Mouse (Mus musculus) intestine, postnatal 0 days (tissue): ENCODE data around the gene Pold1. TPM values are rescaled to one million over a fixed set of nuclear protein-coding genes. Genes with fewer than 3 reads are reported as not detected.
A peak's percentile ranks its signal among the peaks of the same experiment; 100 is the strongest.

ENCODE experiments used
- ATAC-seq: fragments of 200-750 bp; cut with Nextera tagmentation; 2 replicates; pipeline ENCODE4 v1.8.0; 2017; ENCODE audit warnings: mild to moderate bottlenecking, moderate TSS enrichment, moderate library complexity
- H3K27ac ChIP-seq: fragments of 300-500 bp; sonication (generic); 2 replicates; pipeline ENCODE4 v1.5.1; 2014; ENCODE audit warnings: mild to moderate bottlenecking, low read depth, low read length, moderate library complexity
- H3K27me3 ChIP-seq: fragments of 300-500 bp; sonication (generic); replicated peaks from 2 replicates; pipeline ENCODE4 v1.6.1; 2014; ENCODE audit warnings: low read length, mixed read lengths; ENCODE audit not compliant: control insufficient read depth, insufficient read depth
- H3K36me3 ChIP-seq: fragments of 300-500 bp; sonication (generic); 2 replicates; pipeline ENCODE4 v1.6.1; 2014; ENCODE audit warnings: mild to moderate bottlenecking, moderate library complexity; ENCODE audit not compliant: control insufficient read depth, insufficient read depth
- H3K4me1 ChIP-seq: fragments of 300-500 bp; sonication (generic); replicated peaks from 2 replicates; pipeline ENCODE4 v1.6.1; 2014; ENCODE audit warnings: antibody characterized with exemption, low read length, mixed read lengths; ENCODE audit not compliant: control insufficient read depth, insufficient read depth
- H3K4me2 ChIP-seq: fragments of 300-500 bp; sonication (generic); replicated peaks from 2 replicates; pipeline ENCODE4 v1.6.1; 2014; ENCODE audit warnings: low read depth, mild to moderate bottlenecking, moderate library complexity
- H3K4me3 ChIP-seq: fragments of 300-500 bp; sonication (generic); 2 replicates; pipeline ENCODE4 v1.5.1; 2014; ENCODE audit warnings: low read depth, low read length
- H3K9ac ChIP-seq: fragments of 300-500 bp; sonication (generic); 2 replicates; pipeline ENCODE4 v1.6.1; 2014; ENCODE audit warnings: mild to moderate bottlenecking, low read depth, low read length
- H3K9me3 ChIP-seq: fragments of 300-500 bp; sonication (generic); 2 replicates; pipeline ENCODE4 v1.6.1; 2016; ENCODE audit warnings: mixed run types; ENCODE audit not compliant: control insufficient read depth
- CTCF ChIP-seq: sonication (generic); IDR thresholded peaks from 2 replicates; pipeline ENCODE4 v1.5.1; 2016; ENCODE audit warnings: low read depth, mild to moderate bottlenecking, control low read depth, antibody characterized with exemption, moderate library complexity
- whole genome bisulfite sequencing: fragments of 180-500 bp; shearing (Covaris S2); extraction: QIAGEN DNeasy Blood & Tissue Kit; methylation state at CpG from one replicate; pipeline ENCODE4 v1.1.7; 2014; 5-methylcytosine and 5-hydroxymethylcytosine counted together
- polyA plus RNA-seq: library from polyadenylated mRNA; unstranded; fragments of >200 nt; fragmentation: Nextera tagmentation; extraction: Ambion mirVana; gene quantifications from 2 replicates; pipeline ENCODE4 v1.2.1, GENCODE M21; 2015

Gene Pold1
- polyA plus RNA-seq, 1 experiment from 2014 or later = 16.8 TPM

GRCm38 (mm10) chr7:44589149-44589548 is 40.5 kb upstream of the Pold1 start:
- Histone ChIP-seq H3K4me2 (peak overlapping the region; percentile 73), H3K9me3 (no peaks in the 10 kb centered on the region), H3K36me3 (no peaks in the 10 kb centered on the region), H3K4me3 (peak overlapping the region; percentile 43), H3K27ac (no peak overlapping the region), H3K27me3 (peaks cover 78% of the 10 kb centered on the region), H3K9ac (no peak overlapping the region), H3K4me1 (peaks cover 4% of the 10 kb centered on the region; the same call in 1 of the 2 replicates)
- no peak for ATAC-seq
- 0% methylated on average over 24 of the region's 33 CpGs for WGBS
- peak; percentile 14; the same call in 1 of the 2 replicates for TF ChIP-seq CTCF

- Histone ChIP-seq H3K4me3 (peak overlapping the region; percentile 43; the same call in 1 of the 2 replicates), H3K4me1 (peaks cover 4% of the 10 kb centered on the region; the same call in 1 of the 2 replicates), H3K9ac (no peak overlapping the region), H3K27ac (no peak overlapping the region), H3K4me2 (peak overlapping the region; percentile 73), H3K36me3 (no peaks in the 10 kb centered on the region), H3K9me3 (no peaks in the 10 kb centered on the region), H3K27me3 (peaks cover 74% of the 10 kb centered on the region)
- 9% methylated on average over 12 of the region's 12 CpGs for WGBS
- ATAC-seq = no peak
- TF ChIP-seq CTCF = no peak
These were observed 39.7 kb upstream of the Pold1 start for GRCm38 (mm10) chr7:44588338-44588737.

- H3K9me3 ChIP-seq = no peaks in the 10 kb centered on the region
- H3K27ac ChIP-seq = no peak overlapping the region
- H3K9ac ChIP-seq = no peak overlapping the region
- H3K27me3 ChIP-seq = peaks cover 68% of the 10 kb centered on the region
- no peaks in the 10 kb centered on the region for H3K36me3 ChIP-seq
- H3K4me2 ChIP-seq = no peak overlapping the region
- ATAC-seq = no peak
- WGBS = 38% methylated on average over 6 of the region's 6 CpGs
- H3K4me1 ChIP-seq = peaks cover 4% of the 10 kb centered on the region; the same call in 1 of the 2 replicates
- no peak for TF ChIP-seq CTCF
- H3K4me3 ChIP-seq = no peak overlapping the region
These were observed 39.0 kb upstream of the Pold1 start for GRCm38 (mm10) chr7:44587676-44588075.

- Histone ChIP-seq H3K4me2 (peak overlapping the region; percentile 17), H3K9ac (no peak overlapping the region), H3K27ac (no peak overlapping the region), H3K27me3 (peaks cover 64% of the 10 kb centered on the region), H3K9me3 (no peaks in the 10 kb centered on the region), H3K36me3 (no peaks in the 10 kb centered on the region), H3K4me3 (no peak overlapping the region), H3K4me1 (peaks cover 4% of the 10 kb centered on the region; the same call in 1 of the 2 replicates)
- ATAC-seq = no peak
- no peak for TF ChIP-seq CTCF
- WGBS = 2% methylated on average over 18 of the region's 18 CpGs
These were observed 38.3 kb upstream of the Pold1 start for GRCm38 (mm10) chr7:44586930-44587329.

GRCm38 (mm10) chr7:44586518-44586917 is 37.9 kb upstream of the Pold1 start:
- H3K9ac ChIP-seq = no peak overlapping the region
- no peaks in the 10 kb centered on the region for H3K36me3 ChIP-seq
- peak overlapping the region; percentile 17 for H3K4me2 ChIP-seq
- no peak overlapping the region for H3K4me3 ChIP-seq
- H3K27me3 ChIP-seq = peaks cover 60% of the 10 kb centered on the region
- no peaks in the 10 kb centered on the region for H3K9me3 ChIP-seq
- TF ChIP-seq CTCF = no peak
- H3K4me1 ChIP-seq = peaks cover 4% of the 10 kb centered on the region; the same call in 1 of the 2 replicates
- WGBS = 9% methylated on average over 19 of the region's 19 CpGs
- no peak for ATAC-seq
- H3K27ac ChIP-seq = no peak overlapping the region

GRCm38 (mm10) chr7:44585606-44586005 is 37.0 kb upstream of the Pold1 start:
- WGBS = 92% methylated on average over 6 of the region's 6 CpGs
- ATAC-seq = no peak

GRCm38 (mm10) chr7:44584921-44585320 is 36.3 kb upstream of the Pold1 start:
- no peak for ATAC-seq
- H3K4me3 ChIP-seq = no peak overlapping the region
- H3K36me3 ChIP-seq = no peaks in the 10 kb centered on the region
- TF ChIP-seq CTCF = no peak
- no peak overlapping the region for H3K9ac ChIP-seq
- H3K27ac ChIP-seq = no peak overlapping the region
- H3K4me1 ChIP-seq = no peaks in the 10 kb centered on the region
- H3K9me3 ChIP-seq = no peaks in the 10 kb centered on the region
- peaks cover 48% of the 10 kb centered on the region for H3K27me3 ChIP-seq
- 92% methylated on average over 6 of the region's 6 CpGs for WGBS
- no peak overlapping the region for H3K4me2 ChIP-seq

More at GRCm38 (mm10) chr7:44585606-44586005, 37.0 kb upstream of the Pold1 start:
- no peaks in the 10 kb centered on the region for H3K36me3 ChIP-seq
- no peak for TF ChIP-seq CTCF
- H3K9ac ChIP-seq = no peak overlapping the region
- H3K27me3 ChIP-seq = peaks cover 51% of the 10 kb centered on the region
- H3K4me3 ChIP-seq = no peak overlapping the region
- H3K4me2 ChIP-seq = no peak overlapping the region
- no peaks in the 10 kb centered on the region for H3K9me3 ChIP-seq
- H3K4me1 ChIP-seq = no peaks in the 10 kb centered on the region
- no peak overlapping the region for H3K27ac ChIP-seq
